Mouse (Mus musculus): ENCODE data around the gene Lrrc2.

GRCm38 (mm10) chr9:110961386-110961785, 10.0 kb downstream of the Lrrc2 start:
- TF ChIP-seq CTCF (IDR thresholded peaks at IDR 0.05; ENCODE audit: borderline replicate concordance, insufficient read depth, low read length) (no peak), POLR2A (IDR thresholded peaks at IDR 0.05; ENCODE audit: low read depth, low read length) (no peak)

Measured in embryonic fibroblast, embryonic 13.5 days (primary cell).